Mouse (Mus musculus) hindbrain, embryonic 15.5 days (tissue): ENCODE results near the gene Frmpd4. TPM values are rescaled to one million over a fixed set of nuclear protein-coding genes. Genes with fewer than 3 reads are reported as not detected.

ENCODE experiments used
- ATAC-seq: fragments of 200-750 bp; cut with Nextera tagmentation; 2 replicates; pipeline ENCODE4 v1.8.0; 2017; ENCODE audit warnings: low read depth, moderate number of reproducible peaks, moderate TSS enrichment; ENCODE audit not compliant: low FRiP score
- H3K27ac ChIP-seq: fragments of 300-500 bp; sonication (generic); replicated peaks from 2 replicates; pipeline ENCODE4 v1.5.1; 2015; ENCODE audit warnings: mild to moderate bottlenecking, inconsistent platforms
- H3K27me3 ChIP-seq: fragments of 300-500 bp; sonication (generic); 2 replicates; pipeline ENCODE4 v1.6.1; 2015; ENCODE audit warnings: control low read depth, inconsistent platforms
- H3K36me3 ChIP-seq: fragments of 300-500 bp; sonication (generic); 2 replicates; pipeline ENCODE4 v1.6.1; 2015; ENCODE audit warnings: control low read depth, inconsistent platforms
- H3K4me1 ChIP-seq: fragments of 300-500 bp; sonication (generic); replicated peaks from 2 replicates; pipeline ENCODE4 v1.6.1; 2015; ENCODE audit warnings: control low read depth, inconsistent platforms
- H3K4me2 ChIP-seq: fragments of 300-500 bp; sonication (generic); 2 replicates; pipeline ENCODE4 v1.6.1; 2015; ENCODE audit warnings: moderate library complexity, mild to moderate bottlenecking, inconsistent platforms
- H3K4me3 ChIP-seq: fragments of 300-500 bp; sonication (generic); 2 replicates; pipeline ENCODE4 v1.5.1; 2015; ENCODE audit warnings: mild to moderate bottlenecking, inconsistent platforms
- H3K9ac ChIP-seq: fragments of 300-500 bp; sonication (generic); 2 replicates; pipeline ENCODE4 v1.6.1; 2015; ENCODE audit warnings: inconsistent platforms
- H3K9me3 ChIP-seq: fragments of 300-500 bp; sonication (generic); 2 replicates; pipeline ENCODE4 v1.6.1; 2016; ENCODE audit warnings: control low read depth, inconsistent platforms
- WGBS: fragments of 180-500 bp; shearing (Covaris S2); methylation state at CpG from one replicate; pipeline ENCODE4 v1.1.7; 2015; 5-methylcytosine and 5-hydroxymethylcytosine counted together
- polyA plus RNA-seq: library from polyadenylated mRNA; unstranded; fragments of >200 nt; fragmentation: Nextera tagmentation; extraction: Ambion mirVana; gene quantifications from 2 replicates; pipeline ENCODE4 v1.2.1, GENCODE M21; 2015

Frmpd4 gene
- polyA plus RNA-seq, 1 experiment from 2014 or later, result 1.5 TPM

- no peak overlapping the region for H3K4me3 ChIP-seq
- H3K36me3 ChIP-seq, result no peaks in the 10 kb centered on the region
- no peaks in the 10 kb centered on the region for H3K4me1 ChIP-seq
- no peak overlapping the region for H3K4me2 ChIP-seq
- H3K27ac ChIP-seq, result no peak overlapping the region
- ATAC-seq, result no peak
- H3K9ac ChIP-seq, result no peak overlapping the region
- H3K27me3 ChIP-seq, result no peaks in the 10 kb centered on the region
- H3K9me3 ChIP-seq, result no peaks in the 10 kb centered on the region
Measured at GRCm38 (mm10) chrX:167828456-167828855, 748.6 kb downstream of the Frmpd4 start.

- Histone ChIP-seq H3K4me1 (no peaks in the 10 kb centered on the region), H3K27me3 (peaks cover 8% of the 10 kb centered on the region), H3K9ac (no peak overlapping the region), H3K4me2 (no peak overlapping the region), H3K27ac (no peak overlapping the region), H3K4me3 (no peak overlapping the region), H3K9me3 (no peaks in the 10 kb centered on the region), H3K36me3 (no peaks in the 10 kb centered on the region)
- ATAC-seq, result no peak
- WGBS, result 47% methylated on average over 4 of the region's 4 CpGs
Measured at GRCm38 (mm10) chrX:167817363-167817762, 759.7 kb downstream of the Frmpd4 start.

DNA sequence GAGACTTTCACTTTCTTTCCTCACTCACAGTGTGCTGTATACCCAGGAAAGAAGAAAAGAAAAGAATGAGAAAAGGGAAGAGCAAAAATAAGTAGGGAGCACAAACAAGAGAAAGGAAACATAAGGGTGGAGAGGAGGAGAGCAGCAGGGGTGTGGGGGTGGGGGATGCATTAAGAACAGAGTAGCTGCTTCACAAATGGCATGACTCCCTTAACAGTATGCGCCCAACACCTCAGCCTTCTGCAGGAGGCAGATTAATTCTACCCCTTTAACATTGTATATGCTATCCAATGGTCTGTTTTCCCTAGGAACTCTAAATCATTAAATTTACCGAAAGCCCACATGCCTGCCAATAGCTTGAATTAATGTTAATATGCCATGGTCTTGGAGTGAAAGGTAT lies 766.9 kb downstream of the Frmpd4 start:
- no peak overlapping the region for H3K4me3 ChIP-seq
- no peaks in the 10 kb centered on the region for H3K9me3 ChIP-seq
- H3K27ac ChIP-seq, result no peak overlapping the region
- H3K27me3 ChIP-seq, result peaks cover 6% of the 10 kb centered on the region; the same call in 1 of the 2 replicates
- H3K36me3 ChIP-seq, result no peaks in the 10 kb centered on the region
- H3K4me2 ChIP-seq, result no peak overlapping the region
- no peaks in the 10 kb centered on the region for H3K4me1 ChIP-seq
- 80% methylated on average over 2 of the region's 2 CpGs for WGBS
- H3K9ac ChIP-seq, result no peak overlapping the region
- ATAC-seq, result no peak

DNA sequence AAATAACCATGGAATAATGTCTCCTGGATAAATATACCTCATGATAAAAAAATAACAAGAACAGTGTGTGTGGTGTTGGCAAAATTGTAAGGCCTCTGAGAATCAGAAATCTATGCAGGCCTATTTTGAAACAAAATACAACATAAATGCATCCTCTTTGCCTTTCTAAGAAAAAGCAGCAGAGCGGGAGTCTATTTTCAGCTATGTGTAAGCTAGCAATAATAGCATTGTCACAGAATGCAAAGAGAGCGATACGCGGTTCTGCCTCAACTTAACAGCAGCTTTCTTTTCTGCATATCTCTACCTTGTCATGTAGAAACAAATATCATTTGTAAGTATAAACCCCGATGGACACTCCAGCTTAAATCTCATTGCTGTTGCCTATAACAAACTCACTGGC lies 768.5 kb downstream of the Frmpd4 start:
- H3K4me2 ChIP-seq, result no peak overlapping the region
- no peaks in the 10 kb centered on the region for H3K9me3 ChIP-seq
- no peaks in the 10 kb centered on the region for H3K36me3 ChIP-seq
- no peak for ATAC-seq
- H3K4me1 ChIP-seq, result no peaks in the 10 kb centered on the region
- no peak overlapping the region for H3K4me3 ChIP-seq
- H3K9ac ChIP-seq, result no peak overlapping the region
- H3K27ac ChIP-seq, result no peak overlapping the region
- WGBS, result 93% methylated on average over 5 of the region's 5 CpGs
- 0 out of 2 replicates have a peak, but pooled peaks cover 8% of the 10 kb centered on the region for H3K27me3 ChIP-seq

GRCm38 (mm10) chrX:167788737-167789136 lies 788.3 kb downstream of the Frmpd4 start:
- no peaks in the 10 kb centered on the region for H3K9me3 ChIP-seq
- no peaks in the 10 kb centered on the region for H3K36me3 ChIP-seq
- no peak overlapping the region for H3K9ac ChIP-seq
- no peak overlapping the region for H3K4me2 ChIP-seq
- no peak for ATAC-seq
- WGBS, result 91% methylated on average over 2 of the region's 2 CpGs
- no peak overlapping the region for H3K4me3 ChIP-seq
- H3K27ac ChIP-seq, result no peak overlapping the region
- H3K27me3 ChIP-seq, result 0 out of 2 replicates have a peak, but pooled peaks cover 5% of the 10 kb centered on the region
- no peaks in the 10 kb centered on the region for H3K4me1 ChIP-seq

GRCm38 (mm10) chrX:167783526-167783925 lies 793.5 kb downstream of the Frmpd4 start:
- H3K4me3 ChIP-seq, result no peak overlapping the region
- no peaks in the 10 kb centered on the region for H3K36me3 ChIP-seq
- ATAC-seq, result no peak
- H3K9ac ChIP-seq, result no peak overlapping the region
- H3K4me2 ChIP-seq, result no peak overlapping the region
- peaks cover 4% of the 10 kb centered on the region; the same call in 1 of the 2 replicates for H3K27me3 ChIP-seq
- no peak overlapping the region for H3K27ac ChIP-seq
- no peaks in the 10 kb centered on the region for H3K9me3 ChIP-seq
- H3K4me1 ChIP-seq, result no peaks in the 10 kb centered on the region

- H3K9me3 ChIP-seq, result no peaks in the 10 kb centered on the region
Measured at GRCm38 (mm10) chrX:167719564-167719981, 857.5 kb downstream of the Frmpd4 start.

GRCm38 (mm10) chrX:167719092-167719491 lies 857.9 kb downstream of the Frmpd4 start:
- WGBS, result 39% methylated on average over 1 of the region's 1 CpGs
- no peak for ATAC-seq
- H3K9me3 ChIP-seq, result no peaks in the 10 kb centered on the region
- no peaks in the 10 kb centered on the region for H3K36me3 ChIP-seq
- no peak overlapping the region for H3K27ac ChIP-seq
- H3K4me1 ChIP-seq, result no peaks in the 10 kb centered on the region
- H3K9ac ChIP-seq, result no peak overlapping the region
- H3K4me3 ChIP-seq, result no peak overlapping the region
- H3K4me2 ChIP-seq, result no peak overlapping the region
- H3K27me3 ChIP-seq, result peaks cover 8% of the 10 kb centered on the region; the same call in 1 of the 2 replicates

More at GRCm38 (mm10) chrX:167719564-167719981, 857.5 kb downstream of the Frmpd4 start:
- Histone ChIP-seq H3K9ac (no peak overlapping the region), H3K27ac (no peak overlapping the region), H3K4me2 (no peak overlapping the region), H3K27me3 (peaks cover 8% of the 10 kb centered on the region; the same call in 1 of the 2 replicates), H3K36me3 (no peaks in the 10 kb centered on the region), H3K4me1 (no peaks in the 10 kb centered on the region), H3K4me3 (no peak overlapping the region)
- WGBS, result 80% methylated on average over 3 of the region's 3 CpGs
- no peak for ATAC-seq

GRCm38 (mm10) chrX:167654806-167655495 lies 922.1 kb downstream of the Frmpd4 start:
- H3K9ac ChIP-seq, result no peak overlapping the region
- H3K9me3 ChIP-seq, result no peaks in the 10 kb centered on the region
- no peaks in the 10 kb centered on the region for H3K36me3 ChIP-seq
- ATAC-seq, result no peak
- H3K4me3 ChIP-seq, result no peak overlapping the region
- 33% methylated on average over 5 of the region's 5 CpGs for WGBS
- peaks cover 9% of the 10 kb centered on the region; the same call in 1 of the 2 replicates for H3K27me3 ChIP-seq
- H3K4me1 ChIP-seq, result no peaks in the 10 kb centered on the region
- no peak overlapping the region for H3K27ac ChIP-seq
- no peak overlapping the region for H3K4me2 ChIP-seq

GRCm38 (mm10) chrX:167654249-167654648 lies 922.8 kb downstream of the Frmpd4 start:
- no peaks in the 10 kb centered on the region for H3K4me1 ChIP-seq
- H3K9me3 ChIP-seq, result no peaks in the 10 kb centered on the region
- no peak overlapping the region for H3K27ac ChIP-seq
- H3K4me3 ChIP-seq, result no peak overlapping the region
- H3K27me3 ChIP-seq, result peaks cover 11% of the 10 kb centered on the region; the same call in 1 of the 2 replicates
- H3K9ac ChIP-seq, result no peak overlapping the region
- ATAC-seq, result no peak
- H3K36me3 ChIP-seq, result no peaks in the 10 kb centered on the region
- 74% methylated on average over 8 of the region's 8 CpGs for WGBS
- no peak overlapping the region for H3K4me2 ChIP-seq

DNA sequence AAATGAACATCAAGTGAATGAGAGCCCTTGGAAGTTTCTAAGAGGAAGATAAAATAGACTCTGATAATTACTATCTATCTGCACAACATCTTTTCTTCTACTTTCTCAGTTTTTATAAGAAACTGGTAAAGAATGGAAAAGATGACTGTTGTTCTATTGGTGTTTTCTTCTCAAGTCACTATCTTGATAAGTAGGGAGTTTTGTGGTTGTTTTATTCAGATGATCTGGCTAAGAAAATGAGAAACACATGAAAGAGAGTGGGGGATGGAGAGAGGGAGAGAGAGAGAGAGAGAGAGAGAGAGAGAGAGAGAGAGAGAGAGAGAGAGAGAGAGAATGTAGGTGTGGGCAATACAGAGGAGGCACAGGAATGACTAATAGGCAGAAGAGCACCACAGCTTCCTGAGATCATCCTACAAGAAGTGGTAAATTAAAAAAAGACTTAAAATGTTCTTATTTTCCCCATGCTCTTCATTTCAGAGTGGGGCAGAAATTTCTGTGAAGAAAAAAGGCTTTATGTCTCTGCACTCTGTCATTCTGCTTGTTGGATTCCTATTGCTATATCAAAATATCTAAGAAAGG lies 979.3 kb downstream of the Frmpd4 start:
- Histone ChIP-seq H3K27ac (no peak overlapping the region), H3K4me2 (no peak overlapping the region), H3K36me3 (no peaks in the 10 kb centered on the region), H3K9ac (no peak overlapping the region), H3K27me3 (0 out of 2 replicates have a peak, but pooled peaks cover 6% of the 10 kb centered on the region), H3K4me3 (no peak overlapping the region), H3K9me3 (no peaks in the 10 kb centered on the region), H3K4me1 (no peaks in the 10 kb centered on the region)
- ATAC-seq, result no peak

DNA sequence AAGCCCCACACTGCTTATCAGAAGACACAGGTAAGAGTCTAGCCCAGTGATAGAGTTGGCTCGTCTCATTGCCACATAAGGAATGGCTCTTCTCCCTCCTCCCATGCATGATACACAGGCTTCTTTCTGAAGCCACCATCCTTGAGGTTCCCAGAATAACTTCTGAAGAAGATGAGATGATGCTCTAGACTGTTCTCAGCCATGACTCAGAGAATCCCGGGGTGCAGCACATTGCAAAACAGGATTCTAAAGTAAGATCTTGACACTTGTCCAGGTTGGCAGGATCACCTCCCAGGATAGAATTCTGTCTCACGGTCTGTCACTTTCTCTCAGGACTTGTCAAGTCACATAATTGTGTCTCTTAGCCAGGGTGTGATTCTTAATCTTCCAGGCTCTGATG lies 1024.2 kb downstream of the Frmpd4 start:
- Histone ChIP-seq H3K4me3 (no peak overlapping the region), H3K4me2 (no peak overlapping the region), H3K4me1 (no peaks in the 10 kb centered on the region), H3K36me3 (no peaks in the 10 kb centered on the region), H3K9ac (no peak overlapping the region), H3K9me3 (no peaks in the 10 kb centered on the region), H3K27ac (no peak overlapping the region), H3K27me3 (peaks cover 3% of the 10 kb centered on the region; the same call in 1 of the 2 replicates)
- WGBS, result 87% methylated on average over 3 of the region's 3 CpGs
- no peak for ATAC-seq
